Mouse (Mus musculus) midbrain, embryonic 16.5 days (tissue): Measurements from ENCODE around the gene Spata5. TPM values are rescaled to one million over a fixed set of nuclear protein-coding genes. Genes with fewer than 3 reads are reported as not detected.

Source experiments
- ATAC-seq: fragments of 200-750 bp; cut with Nextera tagmentation; 2 replicates; pipeline ENCODE4 v1.8.0; 2017; ENCODE audit warnings: moderate TSS enrichment
- H3K27ac ChIP-seq: fragments of 300-500 bp; sonication (generic); 2 replicates; pipeline ENCODE4 v1.5.1; 2014; ENCODE audit warnings: mild to moderate bottlenecking, low read length, mixed read lengths
- H3K27me3 ChIP-seq: fragments of 300-500 bp; sonication (generic); 2 replicates; pipeline ENCODE4 v1.6.1; 2014; ENCODE audit warnings: low read depth, low read length, mixed read lengths; ENCODE audit not compliant: control insufficient read depth, insufficient read depth
- H3K36me3 ChIP-seq: fragments of 300-500 bp; sonication (generic); 2 replicates; pipeline ENCODE4 v1.6.1; 2014; ENCODE audit warnings: mild to moderate bottlenecking, low read length, moderate library complexity, mixed read lengths; ENCODE audit not compliant: control insufficient read depth, insufficient read depth
- H3K4me1 ChIP-seq: fragments of 300-500 bp; sonication (generic); 2 replicates; pipeline ENCODE4 v1.6.1; 2014; ENCODE audit warnings: mild to moderate bottlenecking, low read length, mixed read lengths; ENCODE audit not compliant: control insufficient read depth, insufficient read depth
- H3K4me2 ChIP-seq: fragments of 300-500 bp; sonication (generic); 2 replicates; pipeline ENCODE4 v1.6.1; 2014; ENCODE audit warnings: mild to moderate bottlenecking, low read length, mixed read lengths
- H3K4me3 ChIP-seq: fragments of 300-500 bp; sonication (generic); 2 replicates; pipeline ENCODE4 v1.5.1; 2014; ENCODE audit warnings: low read depth, mild to moderate bottlenecking, low read length, moderate library complexity, mixed read lengths
- H3K9ac ChIP-seq: fragments of 300-500 bp; sonication (generic); 2 replicates; pipeline ENCODE4 v1.6.1; 2014; ENCODE audit warnings: low read depth, low read length, mixed read lengths
- H3K9me3 ChIP-seq: fragments of 300-500 bp; sonication (generic); replicated peaks from 2 replicates; pipeline ENCODE4 v1.6.1; 2014; ENCODE audit warnings: mild to moderate bottlenecking, low read length, mixed read lengths; ENCODE audit not compliant: control insufficient read depth, poor library complexity, severe bottlenecking
- WGBS: fragments of 180-500 bp; shearing (Covaris S2); extraction: QIAGEN DNeasy Blood & Tissue Kit; methylation state at CpG from one replicate; pipeline ENCODE4 v1.1.7; 2014; 5-methylcytosine and 5-hydroxymethylcytosine counted together
- polyA plus RNA-seq: library from polyadenylated mRNA; unstranded; fragments of >200 nt; fragmentation: Nextera tagmentation; extraction: Ambion mirVana; gene quantifications from 2 replicates; pipeline ENCODE4 v1.2.1, GENCODE M21; 2015

Gene Spata5
- polyA plus RNA-seq, 1 experiment from 2014 or later = 30.3 TPM

- WGBS = 63% methylated on average over 1 of the region's 1 CpGs
Measured at GRCm38 (mm10) chr3:37550594-37550993, 130.9 kb downstream of the Spata5 start.

DNA sequence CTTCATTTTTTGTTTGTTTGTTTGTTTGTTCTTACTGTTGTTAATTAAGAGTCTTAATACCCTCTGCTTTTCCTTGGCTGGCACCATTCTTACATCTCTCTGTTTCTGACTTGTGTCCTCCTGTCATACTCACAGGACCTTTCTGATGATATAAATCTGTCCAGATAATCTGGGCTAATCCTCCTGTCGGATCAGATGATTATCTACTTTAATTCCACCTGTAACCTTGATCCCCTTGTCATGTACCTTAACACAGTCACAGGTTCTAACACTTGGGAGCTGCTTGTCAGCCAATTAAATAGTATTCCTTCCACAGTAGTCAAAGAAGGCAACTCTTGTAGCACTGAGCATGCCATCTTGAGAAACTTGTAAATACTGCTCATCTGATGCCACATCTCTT, 131.8 kb downstream of the Spata5 start:
- Histone ChIP-seq H3K27me3 (no peaks in the 10 kb centered on the region), H3K4me2 (no peak overlapping the region), H3K36me3 (no peaks in the 10 kb centered on the region), H3K27ac (no peak overlapping the region), H3K9me3 (no peaks in the 10 kb centered on the region), H3K9ac (no peak overlapping the region), H3K4me1 (no peaks in the 10 kb centered on the region), H3K4me3 (no peak overlapping the region)
- 60% methylated on average over 1 of the region's 1 CpGs for WGBS
- no peak for ATAC-seq

More at GRCm38 (mm10) chr3:37550594-37550993, 130.9 kb downstream of the Spata5 start:
- no peak overlapping the region for H3K4me3 ChIP-seq
- ATAC-seq = no peak
- H3K9me3 ChIP-seq = no peaks in the 10 kb centered on the region
- no peaks in the 10 kb centered on the region for H3K36me3 ChIP-seq
- H3K4me1 ChIP-seq = no peaks in the 10 kb centered on the region
- H3K27me3 ChIP-seq = no peaks in the 10 kb centered on the region
- no peak overlapping the region for H3K27ac ChIP-seq
- no peak overlapping the region for H3K4me2 ChIP-seq
- H3K9ac ChIP-seq = no peak overlapping the region

- Histone ChIP-seq H3K27me3 (no peaks in the 10 kb centered on the region), H3K9ac (no peak overlapping the region), H3K4me3 (no peak overlapping the region), H3K27ac (no peak overlapping the region), H3K4me2 (no peak overlapping the region), H3K4me1 (no peaks in the 10 kb centered on the region), H3K9me3 (no peaks in the 10 kb centered on the region), H3K36me3 (no peaks in the 10 kb centered on the region)
- ATAC-seq = no peak
- WGBS = 92% methylated on average over 3 of the region's 3 CpGs
Measured at GRCm38 (mm10) chr3:37552244-37552643, 132.5 kb downstream of the Spata5 start.

- H3K36me3 ChIP-seq = no peaks in the 10 kb centered on the region
- no peaks in the 10 kb centered on the region for H3K27me3 ChIP-seq
- no peak overlapping the region for H3K9ac ChIP-seq
- no peaks in the 10 kb centered on the region for H3K4me1 ChIP-seq
- H3K4me3 ChIP-seq = no peak overlapping the region
- no peak overlapping the region for H3K27ac ChIP-seq
- 94% methylated on average over 1 of the region's 1 CpGs for WGBS
- no peak overlapping the region for H3K4me2 ChIP-seq
- ATAC-seq = no peak
- no peaks in the 10 kb centered on the region for H3K9me3 ChIP-seq
Measured at GRCm38 (mm10) chr3:37553371-37554033, 133.8 kb downstream of the Spata5 start.

GRCm38 (mm10) chr3:37556412-37557113, 136.9 kb downstream of the Spata5 start:
- H3K36me3 ChIP-seq = no peaks in the 10 kb centered on the region
- no peaks in the 10 kb centered on the region for H3K4me1 ChIP-seq
- H3K27ac ChIP-seq = no peak overlapping the region
- no peaks in the 10 kb centered on the region for H3K27me3 ChIP-seq
- 76% methylated on average over 7 of the region's 7 CpGs for WGBS
- H3K9me3 ChIP-seq = no peaks in the 10 kb centered on the region
- H3K9ac ChIP-seq = no peak overlapping the region
- no peak overlapping the region for H3K4me3 ChIP-seq
- no peak for ATAC-seq
- no peak overlapping the region for H3K4me2 ChIP-seq

DNA sequence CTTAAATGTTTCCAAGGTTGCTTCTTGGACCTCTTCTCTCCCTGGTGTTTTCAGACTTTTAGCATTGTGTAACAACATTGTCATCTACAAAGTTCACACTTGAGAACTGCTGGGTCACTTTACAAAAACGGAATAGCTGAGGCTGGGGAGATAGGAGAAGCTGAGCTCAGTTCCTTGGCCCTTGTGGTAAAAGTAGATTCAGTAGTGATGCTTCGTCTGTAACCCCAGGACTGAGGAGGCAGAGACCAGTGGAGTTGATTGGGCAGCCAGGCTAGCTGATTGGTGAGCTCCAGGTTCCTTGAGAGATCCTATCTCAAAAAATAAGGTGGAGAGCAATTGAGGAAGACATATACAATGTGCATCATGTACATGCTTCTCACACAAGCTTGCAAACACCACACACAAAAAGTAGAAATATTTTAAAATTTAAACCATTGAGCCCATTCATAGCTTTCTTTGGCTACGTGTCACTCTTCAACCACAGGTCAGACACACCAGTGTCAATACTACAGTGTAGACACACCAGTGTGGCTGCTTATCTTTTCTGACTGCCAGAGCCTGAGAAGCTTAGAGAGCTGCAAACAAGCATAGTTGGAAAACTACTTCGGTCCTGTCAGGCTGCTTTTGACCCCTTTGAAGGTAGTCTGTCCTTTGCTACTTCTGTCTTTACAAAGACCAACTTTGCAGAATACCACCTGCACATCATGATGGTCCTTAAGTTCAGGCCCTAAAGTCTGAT, 138.2 kb downstream of the Spata5 start:
- no peak for ATAC-seq
- H3K36me3 ChIP-seq = no peaks in the 10 kb centered on the region
- no peak overlapping the region for H3K9ac ChIP-seq
- no peak overlapping the region for H3K4me2 ChIP-seq
- 90% methylated on average over 4 of the region's 4 CpGs for WGBS
- H3K27me3 ChIP-seq = no peaks in the 10 kb centered on the region
- H3K4me1 ChIP-seq = no peaks in the 10 kb centered on the region
- H3K4me3 ChIP-seq = no peak overlapping the region
- no peaks in the 10 kb centered on the region for H3K9me3 ChIP-seq
- H3K27ac ChIP-seq = no peak overlapping the region

DNA sequence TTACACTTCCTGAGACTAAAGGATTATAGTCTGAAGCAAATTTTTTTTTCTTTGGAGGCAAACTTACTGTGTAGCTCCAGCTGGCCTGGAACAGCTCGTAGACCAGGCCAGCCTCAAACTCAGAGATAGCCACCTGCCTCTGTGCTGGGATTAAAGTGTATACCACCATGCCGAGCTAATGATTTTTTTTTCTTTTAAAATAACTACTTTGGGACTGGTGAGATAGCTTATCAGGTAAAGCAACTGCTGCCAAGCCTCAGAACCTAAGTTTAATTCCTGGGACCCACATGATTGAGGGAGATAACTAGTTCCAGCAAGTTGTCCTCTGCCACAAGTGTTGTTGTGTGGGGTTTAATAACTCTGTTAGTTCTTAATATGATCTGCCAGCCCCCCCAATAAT, 139.6 kb downstream of the Spata5 start:
- no peaks in the 10 kb centered on the region for H3K27me3 ChIP-seq
- H3K4me1 ChIP-seq = no peaks in the 10 kb centered on the region
- no peak overlapping the region for H3K9ac ChIP-seq
- H3K36me3 ChIP-seq = no peaks in the 10 kb centered on the region
- ATAC-seq = no peak
- H3K4me3 ChIP-seq = no peak overlapping the region
- no peak overlapping the region for H3K4me2 ChIP-seq
- no peaks in the 10 kb centered on the region for H3K9me3 ChIP-seq
- no peak overlapping the region for H3K27ac ChIP-seq
- 91% methylated on average over 2 of the region's 2 CpGs for WGBS

- Histone ChIP-seq H3K4me2 (no peak overlapping the region), H3K36me3 (no peaks in the 10 kb centered on the region), H3K9ac (no peak overlapping the region), H3K27me3 (no peaks in the 10 kb centered on the region), H3K4me1 (no peaks in the 10 kb centered on the region), H3K27ac (no peak overlapping the region), H3K9me3 (no peaks in the 10 kb centered on the region), H3K4me3 (no peak overlapping the region)
- WGBS = 89% methylated on average over 3 of the region's 3 CpGs
- no peak for ATAC-seq
Measured at GRCm38 (mm10) chr3:37561466-37561865, 141.8 kb downstream of the Spata5 start.

GRCm38 (mm10) chr3:37566097-37566496, 146.4 kb downstream of the Spata5 start:
- Histone ChIP-seq H3K36me3 (no peaks in the 10 kb centered on the region), H3K4me3 (no peak overlapping the region), H3K9ac (no peak overlapping the region), H3K27ac (no peak overlapping the region), H3K9me3 (no peaks in the 10 kb centered on the region), H3K4me1 (peaks cover 13% of the 10 kb centered on the region), H3K27me3 (no peaks in the 10 kb centered on the region), H3K4me2 (no peak overlapping the region)
- no peak for ATAC-seq
- WGBS = 97% methylated on average over 6 of the region's 6 CpGs
